Mouse (Mus musculus): ENCODE data around the gene Plscr3. TPM values are rescaled to one million over a fixed set of nuclear protein-coding genes. Genes with fewer than 3 reads are reported as not detected.
"Not testable (repeated sequence)": the region's sequence is repeated elsewhere in the genome, so short reads cannot be mapped to it uniquely, and the experiment has no call there.

Gene Plscr3
- polyA plus RNA-seq, 1 experiment from 2014 or later = 46.3 TPM

GRCm38 (mm10) chr11:69850754-69851153, 4.6 kb downstream of the Plscr3 start:
- no peaks in the 10 kb centered on the region for H3K9me3 ChIP-seq (replicated peaks; ENCODE audit: control insufficient read depth, low read length, poor library complexity, severe bottlenecking)
- no peak overlapping the region for H3K9ac ChIP-seq (ENCODE audit: low read depth, low read length)
- no peak for ATAC-seq
- H3K4me3 ChIP-seq (ENCODE audit: low read depth, low read length) = no peak overlapping the region
- peaks cover 15% of the 10 kb centered on the region for H3K4me1 ChIP-seq (ENCODE audit: control insufficient read depth, insufficient read depth, low read length)
- no peaks in the 10 kb centered on the region for H3K27me3 ChIP-seq (ENCODE audit: control insufficient read depth, insufficient read depth, low read depth, low read length)
- H3K36me3 ChIP-seq (ENCODE audit: control insufficient read depth, insufficient read depth, low read length) = peaks cover 32% of the 10 kb centered on the region
- 74% methylated on average over 8 of the region's 8 CpGs for WGBS
- no peak overlapping the region for H3K27ac ChIP-seq (ENCODE audit: low read length)
- no peak overlapping the region for H3K4me2 ChIP-seq (ENCODE audit: low read length)

- Histone ChIP-seq H3K27me3 (ENCODE audit: control insufficient read depth, insufficient read depth, low read depth, low read length) (peaks cover 11% of the 10 kb centered on the region), H3K9ac (ENCODE audit: low read depth, low read length) (no peak overlapping the region), H3K4me1 (ENCODE audit: control insufficient read depth, insufficient read depth, low read length) (no peaks in the 10 kb centered on the region), H3K9me3 (replicated peaks; ENCODE audit: control insufficient read depth, low read length, poor library complexity, severe bottlenecking) (no peaks in the 10 kb centered on the region), H3K36me3 (ENCODE audit: control insufficient read depth, insufficient read depth, low read length) (peaks cover 27% of the 10 kb centered on the region), H3K4me2 (ENCODE audit: low read length) (no peak overlapping the region), H3K27ac (ENCODE audit: low read length) (no peak overlapping the region), H3K4me3 (ENCODE audit: low read depth, low read length) (no peak overlapping the region)
- no peak for ATAC-seq
- 69% methylated on average over 7 of the region's 7 CpGs for WGBS
Measured at GRCm38 (mm10) chr11:69853994-69854393, 7.8 kb downstream of the Plscr3 start.

- no peak overlapping the region for H3K4me3 ChIP-seq (ENCODE audit: low read depth, low read length)
Measured at GRCm38 (mm10) chr11:69854680-69855079, 8.5 kb downstream of the Plscr3 start.

GRCm38 (mm10) chr11:69855347-69855746, 9.2 kb downstream of the Plscr3 start:
- Histone ChIP-seq H3K4me1 (ENCODE audit: control insufficient read depth, insufficient read depth, low read length) (no peaks in the 10 kb centered on the region), H3K4me2 (ENCODE audit: low read length) (no peak overlapping the region), H3K27ac (ENCODE audit: low read length) (no peak overlapping the region), H3K36me3 (ENCODE audit: control insufficient read depth, insufficient read depth, low read length) (peaks cover 14% of the 10 kb centered on the region), H3K27me3 (ENCODE audit: control insufficient read depth, insufficient read depth, low read depth, low read length) (peaks cover 11% of the 10 kb centered on the region), H3K9me3 (replicated peaks; ENCODE audit: control insufficient read depth, low read length, poor library complexity, severe bottlenecking) (no peaks in the 10 kb centered on the region), H3K4me3 (ENCODE audit: low read depth, low read length) (no peak overlapping the region), H3K9ac (ENCODE audit: low read depth, low read length) (no peak overlapping the region)
- 0 out of 2 replicates have a peak, but pooled peaks have one; percentile 50 for ATAC-seq
- 16% methylated on average over 16 of the region's 16 CpGs for WGBS

More at GRCm38 (mm10) chr11:69854680-69855079, 8.5 kb downstream of the Plscr3 start:
- Histone ChIP-seq H3K9me3 (replicated peaks; ENCODE audit: control insufficient read depth, low read length, poor library complexity, severe bottlenecking) (no peaks in the 10 kb centered on the region), H3K4me1 (ENCODE audit: control insufficient read depth, insufficient read depth, low read length) (no peaks in the 10 kb centered on the region), H3K36me3 (ENCODE audit: control insufficient read depth, insufficient read depth, low read length) (peaks cover 21% of the 10 kb centered on the region), H3K27me3 (ENCODE audit: control insufficient read depth, insufficient read depth, low read depth, low read length) (peaks cover 11% of the 10 kb centered on the region), H3K9ac (ENCODE audit: low read depth, low read length) (no peak overlapping the region), H3K27ac (ENCODE audit: low read length) (no peak overlapping the region), H3K4me2 (ENCODE audit: low read length) (no peak overlapping the region)
- WGBS = 84% methylated on average over 10 of the region's 10 CpGs
- ATAC-seq = no peak

GRCm38 (mm10) chr11:69858113-69858998, 12.2 kb downstream of the Plscr3 start, which contains the start of gene Tnk1:
Gene Tnk1 (minus strand): TSS chr11:69858730.
- Histone ChIP-seq H3K4me3 (ENCODE audit: low read depth, low read length) (no peak within 1 kb of the TSS), H3K27ac (ENCODE audit: low read length) (no peak within 1 kb of the TSS), H3K9me3 (replicated peaks; ENCODE audit: control insufficient read depth, low read length, poor library complexity, severe bottlenecking) (no peaks in the 10 kb centered on the region), H3K4me1 (ENCODE audit: control insufficient read depth, insufficient read depth, low read length) (no peaks in the 10 kb centered on the region), H3K36me3 (ENCODE audit: control insufficient read depth, insufficient read depth, low read length) (no peaks in the 10 kb centered on the region), H3K27me3 (ENCODE audit: control insufficient read depth, insufficient read depth, low read depth, low read length) (peaks cover 11% of the 10 kb centered on the region), H3K9ac (ENCODE audit: low read depth, low read length) (no peak within 1 kb of the TSS), H3K4me2 (ENCODE audit: low read length) (no peak within 1 kb of the TSS)
- WGBS = 22% methylated on average over 30 of the region's 30 CpGs
- no peak for ATAC-seq

- not testable (repeated sequence) for H3K9ac ChIP-seq (ENCODE audit: low read depth, low read length); H3K4me3 ChIP-seq (ENCODE audit: low read depth, low read length); H3K36me3 ChIP-seq (ENCODE audit: control insufficient read depth, insufficient read depth, low read length); H3K4me2 ChIP-seq (ENCODE audit: low read length); H3K4me1 ChIP-seq (ENCODE audit: control insufficient read depth, insufficient read depth, low read length); H3K27me3 ChIP-seq (ENCODE audit: control insufficient read depth, insufficient read depth, low read depth, low read length); H3K9me3 ChIP-seq (replicated peaks; ENCODE audit: control insufficient read depth, low read length, poor library complexity, severe bottlenecking); H3K27ac ChIP-seq (ENCODE audit: low read length); ATAC-seq
- 85% methylated on average over 3 of the region's 3 CpGs for WGBS
Measured at GRCm38 (mm10) chr11:69863729-69864128, 17.6 kb downstream of the Plscr3 start.

GRCm38 (mm10) chr11:69864138-69864860, 18.1 kb downstream of the Plscr3 start:
- Histone ChIP-seq H3K9ac (ENCODE audit: low read depth, low read length) (no peak overlapping the region), H3K4me2 (ENCODE audit: low read length) (no peak overlapping the region), H3K4me1 (ENCODE audit: control insufficient read depth, insufficient read depth, low read length) (no peaks in the 10 kb centered on the region), H3K27me3 (ENCODE audit: control insufficient read depth, insufficient read depth, low read depth, low read length) (no peaks in the 10 kb centered on the region), H3K9me3 (replicated peaks; ENCODE audit: control insufficient read depth, low read length, poor library complexity, severe bottlenecking) (no peaks in the 10 kb centered on the region), H3K27ac (ENCODE audit: low read length) (no peak overlapping the region), H3K36me3 (ENCODE audit: control insufficient read depth, insufficient read depth, low read length) (no peaks in the 10 kb centered on the region), H3K4me3 (ENCODE audit: low read depth, low read length) (no peak overlapping the region)
- WGBS = 57% methylated on average over 8 of the region's 8 CpGs
- no peak for ATAC-seq

GRCm38 (mm10) chr11:69865561-69865960, 19.4 kb downstream of the Plscr3 start:
- no peak overlapping the region for H3K4me2 ChIP-seq (ENCODE audit: low read length)
- no peak overlapping the region for H3K4me3 ChIP-seq (ENCODE audit: low read depth, low read length)
- no peaks in the 10 kb centered on the region for H3K4me1 ChIP-seq (ENCODE audit: control insufficient read depth, insufficient read depth, low read length)
- H3K27ac ChIP-seq (ENCODE audit: low read length) = no peak overlapping the region
- no peak for ATAC-seq
- WGBS = 78% methylated on average over 9 of the region's 9 CpGs
- H3K9ac ChIP-seq (ENCODE audit: low read depth, low read length) = no peak overlapping the region
- H3K36me3 ChIP-seq (ENCODE audit: control insufficient read depth, insufficient read depth, low read length) = no peaks in the 10 kb centered on the region
- no peaks in the 10 kb centered on the region for H3K27me3 ChIP-seq (ENCODE audit: control insufficient read depth, insufficient read depth, low read depth, low read length)
- no peaks in the 10 kb centered on the region for H3K9me3 ChIP-seq (replicated peaks; ENCODE audit: control insufficient read depth, low read length, poor library complexity, severe bottlenecking)

- Histone ChIP-seq H3K4me1 (ENCODE audit: control insufficient read depth, insufficient read depth, low read length) (no peaks in the 10 kb centered on the region), H3K27ac (ENCODE audit: low read length) (no peak overlapping the region), H3K27me3 (ENCODE audit: control insufficient read depth, insufficient read depth, low read depth, low read length) (no peaks in the 10 kb centered on the region), H3K4me3 (ENCODE audit: low read depth, low read length) (no peak overlapping the region), H3K9ac (ENCODE audit: low read depth, low read length) (no peak overlapping the region), H3K4me2 (ENCODE audit: low read length) (no peak overlapping the region), H3K9me3 (replicated peaks; ENCODE audit: control insufficient read depth, low read length, poor library complexity, severe bottlenecking) (no peaks in the 10 kb centered on the region), H3K36me3 (ENCODE audit: control insufficient read depth, insufficient read depth, low read length) (no peaks in the 10 kb centered on the region)
- ATAC-seq = no peak
- WGBS = 77% methylated on average over 9 of the region's 9 CpGs
Measured at GRCm38 (mm10) chr11:69867335-69867734, 21.2 kb downstream of the Plscr3 start.
